Mouse (Mus musculus): ENCODE results near the gene Sox13.
A peak's percentile ranks its signal among the peaks of the same experiment; 100 is the strongest.

Sox13 gene

DNA sequence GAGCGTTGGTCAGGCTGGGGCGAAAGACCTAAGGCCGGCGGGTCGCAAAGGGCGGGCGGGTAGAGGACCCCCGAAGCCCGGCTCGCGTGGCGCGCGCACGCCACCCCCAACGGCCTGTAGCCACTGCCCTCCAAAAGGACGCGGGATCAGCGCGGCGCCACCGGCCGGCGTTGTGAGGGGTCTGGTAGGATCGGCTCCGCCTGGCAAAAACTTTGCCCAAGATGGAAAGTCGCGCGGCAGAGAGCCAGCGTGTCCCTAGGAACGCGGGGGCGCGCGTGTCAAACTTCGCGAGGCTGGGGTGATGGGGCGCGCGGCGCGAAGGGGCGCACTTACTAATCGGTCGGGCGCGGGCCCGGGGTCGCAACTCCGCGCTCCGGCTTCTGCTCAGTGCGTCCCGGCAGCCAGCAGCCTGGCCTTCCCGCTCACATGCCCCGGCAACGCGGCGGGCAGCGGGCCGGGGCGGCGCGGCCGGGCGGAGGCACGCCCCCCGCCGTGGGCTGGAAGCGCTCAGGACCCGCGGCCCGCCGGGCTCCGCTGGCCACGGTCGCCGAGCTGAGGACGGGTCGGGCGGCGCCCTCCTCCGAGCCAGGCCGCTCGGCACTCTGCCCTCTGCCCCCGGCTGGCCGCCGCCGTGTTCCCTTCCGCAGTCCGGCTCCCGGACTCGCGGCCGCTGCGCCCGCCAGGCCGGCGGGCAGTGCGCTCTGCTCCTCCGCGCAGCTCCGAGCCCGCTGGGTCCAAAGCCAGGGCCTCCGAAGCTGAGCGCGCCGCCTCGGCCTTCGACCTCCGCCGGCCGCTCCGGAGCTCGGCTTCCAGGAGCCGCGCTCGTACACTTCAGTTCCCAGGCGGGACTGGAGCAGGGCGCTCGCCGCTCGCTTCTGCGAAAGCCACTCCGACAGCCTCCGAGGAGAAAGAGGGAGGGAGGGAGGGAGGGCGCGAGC is at the start of gene Sox13:
Gene Sox13, minus strand, starts transcription at position 835 of the 938 bp plus-strand sequence.
- peak; percentile 74 for DNase-seq (ENCODE audit: low spot score)

- DNase-seq (ENCODE audit: low spot score): no peak
Measured at GRCm38 (mm10) chr1:133471556-133471955, 47.4 kb upstream of the Sox13 start.

DNA sequence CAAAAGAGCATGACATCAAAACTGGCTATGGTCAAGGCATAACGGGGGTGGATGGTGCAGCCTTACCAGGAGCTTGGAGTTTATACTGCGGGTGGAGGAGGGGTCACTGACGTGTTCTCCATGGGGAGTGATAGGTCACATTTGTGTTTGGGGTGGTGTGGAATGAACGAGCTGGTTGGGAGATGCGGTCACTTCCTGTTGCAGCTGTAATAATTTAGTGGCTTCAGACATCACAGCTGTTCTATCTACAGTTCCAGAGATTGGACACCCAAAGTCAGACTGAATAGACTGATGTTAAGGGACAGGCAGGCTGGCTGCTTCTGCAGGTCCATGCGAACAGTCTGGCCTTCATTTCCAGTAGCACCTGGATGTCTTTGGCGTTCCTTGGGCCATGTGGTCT is 46.9 kb upstream of the Sox13 start:
- DNase-seq (ENCODE audit: low spot score): no peak

DNA sequence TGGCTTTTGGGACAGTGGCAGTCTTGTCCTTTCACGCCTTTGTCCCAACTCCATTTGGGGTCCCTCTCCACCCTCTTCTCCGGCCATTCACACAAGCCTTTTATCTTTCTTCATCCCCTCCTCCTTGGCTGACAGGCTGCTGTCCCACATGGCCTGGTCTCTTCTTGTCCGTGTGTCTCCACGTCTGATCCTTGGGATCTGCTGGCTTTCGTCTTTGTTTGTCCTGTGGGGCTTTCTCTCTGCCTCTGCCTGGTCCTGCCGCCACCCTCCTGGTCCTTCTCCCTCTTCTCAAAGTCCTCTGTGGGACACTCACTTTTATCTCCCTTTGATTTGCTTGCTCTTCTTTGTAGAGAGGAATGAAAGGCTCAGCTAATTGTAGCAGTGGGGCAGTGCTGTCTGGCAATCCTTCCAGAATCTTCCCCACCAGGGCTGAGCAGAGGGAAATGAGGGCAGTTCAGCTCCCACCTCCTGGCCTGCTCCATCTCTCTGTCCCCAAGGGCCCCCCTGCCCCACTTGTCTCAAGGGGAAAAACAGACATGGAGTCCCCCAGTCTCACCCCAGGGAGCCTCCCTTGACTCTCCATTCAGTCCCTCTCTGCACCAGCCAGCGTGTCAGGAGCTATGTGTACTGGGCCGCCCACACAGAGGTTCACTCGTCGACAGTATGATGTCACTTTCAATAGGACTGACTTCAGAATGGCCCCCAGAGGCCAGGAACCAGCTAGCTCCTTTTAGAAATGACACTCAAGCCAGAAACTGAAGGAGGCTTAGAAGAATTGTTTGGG is 46.3 kb upstream of the Sox13 start:
- no peak for DNase-seq (ENCODE audit: low spot score)

DNA sequence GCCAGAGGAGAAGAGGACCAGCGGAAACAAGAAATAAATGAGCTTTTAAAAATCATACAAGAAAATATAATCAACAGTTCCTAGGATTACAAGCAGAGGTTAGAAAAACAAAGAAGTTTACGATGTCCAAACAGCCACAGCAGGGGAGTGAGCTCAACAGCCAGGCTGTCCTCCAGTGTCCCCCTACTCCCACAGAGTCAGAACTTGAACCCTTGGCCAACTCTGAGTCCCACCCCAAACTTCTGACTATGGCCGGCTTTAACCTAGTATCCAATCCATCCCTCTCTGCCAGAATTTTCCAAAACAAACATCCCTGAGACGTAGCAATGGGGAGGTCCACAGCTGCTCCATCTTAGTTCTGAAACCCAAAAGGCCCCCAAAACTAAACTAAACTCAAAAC is 45.0 kb upstream of the Sox13 start:
- DNase-seq (ENCODE audit: low spot score): no peak

GRCm38 (mm10) chr1:133468751-133469150 is 44.6 kb upstream of the Sox13 start:
- DNase-seq (ENCODE audit: low spot score): no peak

GRCm38 (mm10) chr1:133467905-133468304 is 43.7 kb upstream of the Sox13 start:
- no peak for DNase-seq (ENCODE audit: low spot score)

DNA sequence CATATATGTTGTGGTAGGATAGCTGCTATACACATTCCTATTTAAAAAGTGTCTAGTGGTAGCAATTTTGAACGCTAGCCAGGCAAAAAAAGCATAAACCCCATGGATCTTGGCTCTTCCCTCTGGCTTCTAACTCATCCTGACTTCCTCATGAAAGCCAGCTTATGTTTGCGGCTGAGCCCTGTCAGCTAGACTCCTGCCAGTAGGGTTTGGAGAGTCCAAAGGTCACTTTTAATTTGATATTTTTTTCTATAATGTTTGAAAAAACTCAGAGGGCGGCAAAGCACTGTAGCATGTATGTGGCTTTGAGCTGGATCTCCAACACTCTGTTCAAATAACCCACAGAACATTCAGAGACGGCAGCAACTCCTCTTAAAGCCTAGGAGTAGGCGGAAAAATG is 39.0 kb upstream of the Sox13 start:
- DNase-seq (ENCODE audit: low spot score): no peak

DNA sequence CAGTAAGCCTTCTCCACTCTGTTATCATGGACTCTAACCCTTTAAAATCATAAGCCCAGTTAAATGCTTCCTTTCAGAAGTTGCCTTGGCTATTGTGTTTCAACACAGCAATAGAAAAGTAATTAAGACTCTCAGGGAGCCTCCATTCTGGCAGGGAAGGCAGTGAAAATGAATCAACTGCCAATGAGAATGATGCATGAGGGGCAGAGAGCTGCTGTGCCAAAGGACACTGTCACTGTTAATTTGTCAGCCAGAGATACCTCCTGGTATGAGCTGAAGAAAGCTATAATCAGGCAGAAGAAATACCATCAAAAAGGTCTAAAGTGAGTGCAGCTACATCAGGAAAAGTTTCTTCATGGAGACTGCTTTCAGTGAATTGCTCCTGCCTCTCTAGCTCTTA is 36.8 kb upstream of the Sox13 start:
- DNase-seq (ENCODE audit: low spot score): no peak

DNA sequence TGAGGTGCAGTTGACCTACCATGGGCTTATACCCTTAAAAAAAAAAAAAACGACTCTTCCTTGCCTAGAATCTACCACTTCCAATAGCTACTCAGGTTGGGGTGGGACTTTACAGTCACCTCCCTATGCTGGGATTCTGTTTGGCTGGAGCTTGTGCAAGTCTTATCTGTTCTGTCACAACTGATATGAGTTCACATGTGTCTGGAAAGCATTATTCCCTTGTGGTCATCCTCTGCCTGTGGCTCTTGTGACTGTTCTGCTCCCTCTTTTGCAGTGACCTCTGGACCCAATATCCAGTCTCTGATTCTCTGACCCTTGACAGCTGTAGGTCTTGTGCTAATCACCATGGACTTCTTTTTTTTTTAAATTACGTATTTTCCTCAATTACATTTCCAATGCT is 31.9 kb upstream of the Sox13 start:
- DNase-seq (ENCODE audit: low spot score): no peak

DNA sequence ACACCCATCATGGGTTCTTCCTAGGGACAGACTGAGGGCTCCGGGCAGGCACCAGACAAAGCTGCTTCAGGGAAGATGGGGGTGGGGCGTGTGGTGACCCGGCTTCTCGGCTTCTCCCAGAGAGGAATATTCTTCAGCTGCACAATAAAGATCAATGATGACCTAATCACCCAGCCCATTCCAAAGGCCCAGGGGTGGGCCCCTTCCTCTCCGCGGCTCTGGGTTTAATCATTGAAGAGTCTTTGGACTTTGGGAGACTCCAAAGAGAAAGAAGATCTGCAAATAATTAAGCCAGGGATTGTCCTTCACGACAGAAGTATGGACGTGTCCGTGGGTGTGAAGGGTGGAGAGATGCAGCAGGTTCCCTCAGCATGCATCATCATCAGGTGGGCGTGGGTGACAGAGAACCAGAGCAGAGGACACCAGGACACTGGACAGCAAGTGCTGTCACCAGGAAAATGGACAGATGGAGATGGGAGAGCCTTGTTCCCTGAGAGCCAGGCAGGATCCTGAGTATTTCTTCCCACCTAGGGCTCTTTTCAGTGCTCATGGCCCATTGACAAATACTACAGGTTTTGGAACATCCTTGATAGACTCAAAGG is 28.5 kb upstream of the Sox13 start:
- no peak for DNase-seq (ENCODE audit: low spot score)

- DNase-seq (ENCODE audit: low spot score): no peak
Measured at GRCm38 (mm10) chr1:133451869-133452563, 27.8 kb upstream of the Sox13 start.

DNA sequence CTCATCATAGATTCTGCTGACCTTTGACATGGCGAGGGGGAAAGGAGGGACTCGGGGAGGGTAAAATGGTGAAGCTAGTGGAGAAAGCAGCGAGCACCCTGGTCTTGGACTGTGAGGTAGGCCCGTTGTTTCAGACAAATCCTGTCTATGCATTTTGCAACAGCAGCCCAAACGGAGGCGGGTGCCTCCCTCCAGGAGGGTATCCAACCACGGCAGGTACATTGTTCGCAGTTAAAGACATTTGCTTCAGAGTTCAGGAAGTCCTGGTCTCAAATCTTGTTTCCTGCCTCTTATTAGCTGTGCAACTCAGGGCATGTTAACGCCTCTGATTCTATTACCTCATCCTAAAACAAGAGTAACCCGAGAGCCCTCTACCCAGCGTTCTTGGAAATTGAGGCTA is 26.8 kb upstream of the Sox13 start:
- DNase-seq (ENCODE audit: low spot score): no peak

DNA sequence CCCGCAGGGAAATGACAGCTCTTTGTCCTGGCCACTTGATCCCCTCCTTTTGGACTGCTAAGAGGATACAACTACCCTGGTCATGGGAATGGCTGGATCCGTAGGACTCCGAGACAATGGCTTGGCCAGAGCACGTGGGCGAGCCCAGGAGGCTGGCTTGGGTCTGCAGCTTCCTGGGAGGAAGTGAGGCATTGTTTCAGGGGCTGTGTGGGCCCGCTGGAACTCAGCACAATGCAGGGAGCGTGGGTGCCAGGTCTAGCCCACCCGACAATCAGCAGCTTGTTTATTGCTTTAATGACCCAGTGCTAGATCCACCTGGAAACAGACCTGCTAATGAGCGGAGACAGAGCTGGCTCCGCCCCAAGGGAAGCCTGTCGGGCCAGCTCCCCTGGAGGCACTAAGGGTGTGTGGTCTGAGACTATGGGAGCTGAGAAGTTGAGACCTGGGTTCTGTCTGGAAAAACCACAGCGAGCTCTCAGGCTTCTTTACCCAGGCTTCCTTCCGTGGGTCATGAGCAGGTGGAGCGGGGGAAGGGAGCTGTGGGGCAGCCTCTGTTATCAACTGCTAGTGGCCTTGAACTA is 24.3 kb upstream of the Sox13 start:
- no peak for DNase-seq (ENCODE audit: low spot score)

GRCm38 (mm10) chr1:133446291-133446690 is 22.1 kb upstream of the Sox13 start:
- no peak for DNase-seq (ENCODE audit: low spot score)

- DNase-seq (ENCODE audit: low spot score): no peak
Measured at GRCm38 (mm10) chr1:133444315-133444714, 20.1 kb upstream of the Sox13 start.

- no peak for DNase-seq (ENCODE audit: low spot score)
Measured at GRCm38 (mm10) chr1:133437916-133438683, 13.9 kb upstream of the Sox13 start.

DNA sequence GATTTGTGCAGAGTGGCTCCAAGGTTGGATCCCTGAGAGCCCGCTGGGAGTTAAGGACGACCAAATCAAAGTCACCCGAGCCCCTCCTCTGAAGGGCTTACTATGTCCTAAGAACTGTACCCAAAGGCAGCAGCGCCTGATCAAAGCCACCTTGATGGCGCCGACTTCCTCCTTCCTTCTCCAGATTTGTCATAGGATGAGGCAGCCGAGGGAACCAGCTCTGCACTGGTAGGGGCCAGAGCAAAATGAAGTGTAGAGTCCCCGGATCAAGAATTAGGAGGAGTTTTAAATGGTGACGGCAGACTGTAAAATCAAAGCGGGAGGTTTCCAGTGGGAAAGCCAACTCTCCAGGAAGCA is 10.6 kb upstream of the Sox13 start:
- DNase-seq (ENCODE audit: low spot score): no peak

GRCm38 (mm10) chr1:133434018-133434755 is 10.0 kb upstream of the Sox13 start:
- peak; percentile 65 for DNase-seq (ENCODE audit: low spot score)

- DNase-seq (ENCODE audit: low spot score): no peak
Measured at GRCm38 (mm10) chr1:133432566-133432965, 8.4 kb upstream of the Sox13 start.

Measured in retina, embryonic 14.5 days (tissue).